Mouse (Mus musculus): ENCODE results near the gene Notch4.

Notch4 gene

DNA sequence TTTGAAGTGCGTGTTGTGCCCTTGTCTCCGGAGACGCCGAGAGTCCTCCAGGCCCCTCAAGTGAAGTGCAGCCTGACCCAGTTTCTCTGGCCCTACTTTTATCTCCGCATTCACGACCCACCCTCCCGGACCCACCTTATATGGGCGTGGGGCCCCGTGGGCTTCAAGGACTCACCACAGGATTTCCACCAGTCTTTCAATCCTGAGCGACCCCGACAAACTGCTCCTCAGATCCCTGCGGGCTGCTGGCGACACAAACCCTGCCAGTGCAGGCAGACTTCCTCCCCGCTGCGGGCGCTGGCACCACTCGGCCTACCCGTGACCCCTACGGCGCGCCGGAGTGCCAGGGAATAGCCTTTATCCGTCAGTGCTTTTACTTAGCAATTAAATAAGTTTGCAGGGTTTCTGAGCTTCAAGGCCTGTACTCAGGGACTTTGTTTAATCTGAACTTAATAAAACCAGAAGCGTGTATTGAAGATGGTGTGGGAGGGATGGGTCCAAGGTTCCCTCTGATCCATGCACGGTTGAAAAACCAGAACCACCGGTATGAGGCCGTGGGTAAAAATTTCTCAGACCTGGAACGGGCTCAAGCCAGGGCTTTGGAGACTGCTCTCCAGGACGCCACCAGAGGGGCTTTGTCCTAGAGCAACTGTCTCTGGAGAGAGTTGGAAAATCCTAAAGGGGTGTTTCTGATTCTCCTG lies 64.0 kb downstream of the Notch4 start, which contains the start of gene Ppt2:
Ppt2 (minus strand) TSS at position 568 of the 701 bp plus-strand sequence.
- DNase-seq = peak; percentile 32

GRCm38 (mm10) chr17:34628644-34628967 lies 64.5 kb downstream of the Notch4 start:
- DNase-seq = no peak

DNA sequence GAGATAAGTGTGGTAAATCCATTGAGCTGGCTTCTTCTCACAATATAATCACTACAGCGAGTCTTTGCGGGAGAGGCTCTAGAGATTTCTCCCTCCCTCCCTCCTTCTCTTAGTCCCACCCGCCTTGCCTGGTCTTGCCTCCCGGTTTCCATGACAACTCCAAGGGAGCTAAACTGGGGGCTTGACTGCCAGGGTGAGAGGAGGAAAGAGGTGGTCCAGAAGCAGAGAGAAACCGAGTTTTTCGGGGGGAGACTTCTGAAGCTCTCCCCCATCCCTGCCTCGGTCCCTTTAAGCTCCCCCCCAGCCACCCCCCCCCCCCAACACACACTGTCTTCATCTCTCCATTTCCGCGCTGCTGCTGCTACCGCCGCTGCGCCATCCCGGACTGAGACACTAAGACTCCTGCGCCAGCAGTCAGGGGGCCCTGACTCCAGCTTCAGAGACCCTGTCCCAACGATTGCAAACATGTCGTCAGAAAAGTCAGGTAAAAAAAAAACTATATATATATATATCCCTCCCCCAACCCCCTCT lies 65.2 kb downstream of the Notch4 start, which contains the start of gene Prrt1:
Prrt1 (plus strand) TSS at position 313 of the 531 bp plus-strand sequence.
- no peak for DNase-seq

- no peak for DNase-seq
Measured at GRCm38 (mm10) chr17:34629796-34630603, 65.9 kb downstream of the Notch4 start.

GRCm38 (mm10) chr17:34630761-34631301 lies 66.8 kb downstream of the Notch4 start:
- DNase-seq = no peak

DNA sequence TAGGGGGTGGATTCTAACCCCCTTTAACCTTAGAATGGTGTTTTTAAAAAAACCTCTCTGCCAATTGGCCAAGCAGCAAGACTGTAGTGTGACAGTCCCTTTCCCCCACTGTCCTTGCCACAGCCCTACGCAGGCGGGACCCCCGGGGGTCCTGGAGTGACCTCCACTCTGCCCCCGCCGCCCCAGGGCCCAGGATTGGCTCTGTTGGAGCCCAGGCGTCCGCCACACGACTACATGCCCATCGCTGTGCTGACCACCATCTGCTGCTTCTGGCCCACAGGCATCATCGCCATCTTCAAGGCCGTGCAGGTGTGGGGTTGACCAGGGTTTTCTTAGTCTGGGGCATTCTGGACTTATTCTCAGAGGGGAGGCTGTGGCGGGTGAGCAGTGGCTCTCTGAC lies 67.6 kb downstream of the Notch4 start:
- no peak for DNase-seq

DNA sequence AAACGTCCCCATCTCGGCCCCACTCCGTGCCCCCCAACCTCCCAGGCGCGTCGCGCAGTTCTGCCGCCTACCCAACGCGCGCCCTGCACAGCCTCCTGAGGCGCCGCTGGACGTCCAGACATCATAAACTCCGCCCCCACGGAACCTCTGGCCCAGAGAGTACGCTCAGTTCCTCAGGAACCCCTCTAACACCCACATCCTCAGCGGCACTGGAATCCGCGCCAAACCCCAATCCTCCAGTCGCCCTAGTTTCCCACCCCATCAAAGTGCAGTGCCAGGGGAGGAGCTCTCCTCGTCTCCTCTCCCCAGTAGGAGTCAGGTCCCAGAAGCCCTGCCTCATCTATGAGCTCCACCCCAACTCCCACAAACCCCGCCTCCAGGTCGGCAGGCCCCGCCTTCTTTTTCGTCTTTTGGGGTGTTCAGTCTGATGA lies 68.2 kb downstream of the Notch4 start:
- DNase-seq = peak; percentile 92

- no peak for DNase-seq
Measured at GRCm38 (mm10) chr17:34635671-34636070, 71.6 kb downstream of the Notch4 start.

- DNase-seq = no peak
Measured at GRCm38 (mm10) chr17:34637459-34637858, 73.4 kb downstream of the Notch4 start.

Data from lung, postnatal 10 days (tissue).